Mouse (Mus musculus): ENCODE data around the gene Mars. TPM values are rescaled to one million over a fixed set of nuclear protein-coding genes. Genes with fewer than 3 reads are reported as not detected.

The Mars gene
- polyA plus RNA-seq, 1 experiment = 155 TPM

DNA sequence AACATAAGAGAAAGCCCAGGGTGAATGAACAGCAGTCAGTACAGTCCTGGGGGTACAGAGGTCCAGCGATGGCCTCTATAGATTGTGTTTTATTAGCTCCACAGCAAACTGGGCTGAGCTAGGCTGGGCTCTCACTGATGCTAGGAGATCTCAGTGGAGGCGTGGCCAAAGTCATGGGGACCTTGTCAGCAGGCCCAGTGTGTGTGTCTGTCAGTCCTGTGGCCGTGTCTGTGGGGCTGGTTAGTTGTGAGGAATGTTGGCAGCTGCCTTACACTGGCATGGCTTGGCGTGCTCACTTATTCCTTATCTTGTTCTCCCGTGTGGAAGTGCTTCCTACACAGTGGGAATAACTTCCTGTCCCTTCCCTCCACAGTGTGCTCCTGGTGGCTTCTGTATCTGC, 43.2 kb downstream of the Mars start:
- Histone ChIP-seq H3K79me3 (ENCODE audit: low read depth) (peaks cover 25% of the 10 kb centered on the region), H3K4me3 (ENCODE audit: insufficient read depth, poor library complexity, severe bottlenecking) (no peak overlapping the region), H3ac (ENCODE audit: control insufficient read depth, insufficient read length, low read depth) (peak overlapping the region; percentile 10), H3K27me3 (ENCODE audit: control insufficient read depth, insufficient read depth, insufficient read length) (no peaks in the 10 kb centered on the region), H3K36me3 (ENCODE audit: control insufficient read depth, insufficient read depth) (peaks cover 48% of the 10 kb centered on the region), H3K79me2 (ENCODE audit: control insufficient read depth, insufficient read depth) (peaks cover 44% of the 10 kb centered on the region)
- TF ChIP-seq USF1 (IDR thresholded peaks at IDR 0.05; ENCODE audit: low read depth) = no peak
- no peak for TF ChIP-seq FOSL1 (IDR thresholded peaks at IDR 0.05; ENCODE audit: insufficient read depth, low read length, poor library complexity, severe bottlenecking)
- no peak for TF ChIP-seq CEBPB (IDR thresholded peaks at IDR 0.05; ENCODE audit: low read depth)
- TF ChIP-seq MYOD1 (IDR thresholded peaks at IDR 0.05; ENCODE audit: control insufficient read depth, insufficient read length, low read depth) = no peak
- TF ChIP-seq CTCF (IDR thresholded peaks at IDR 0.05; ENCODE audit: control insufficient read depth, insufficient read depth, insufficient read length) = no peak
- TF ChIP-seq MAX (IDR thresholded peaks at IDR 0.05) = no peak
- TF ChIP-seq MYOG (IDR thresholded peaks at IDR 0.05; ENCODE audit: control insufficient read depth, extremely low read depth, insufficient read length) = no peak

DNA sequence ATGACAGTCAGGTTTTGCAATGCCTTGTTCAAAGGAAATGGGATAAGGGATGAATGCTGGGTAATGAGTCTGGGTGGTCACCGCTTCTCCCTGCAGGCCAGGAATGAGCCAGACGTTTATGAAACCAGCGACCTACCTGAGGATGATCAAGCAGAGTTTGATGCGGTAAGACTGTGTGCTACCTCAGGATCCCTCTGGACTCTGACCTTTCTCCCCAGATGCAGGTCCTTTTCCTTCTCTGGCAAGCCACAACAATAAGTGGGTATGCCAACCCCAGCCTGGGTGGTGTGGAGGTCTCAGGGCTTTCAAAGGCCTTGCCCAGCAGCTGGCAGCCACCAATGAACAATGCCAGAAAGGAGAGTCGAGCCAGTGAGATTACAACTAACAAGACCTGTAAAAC, 44.3 kb downstream of the Mars start:
- H3K79me2 ChIP-seq (ENCODE audit: control insufficient read depth, insufficient read depth) = peaks cover 44% of the 10 kb centered on the region
- peaks cover 9% of the 10 kb centered on the region for H3K27me3 ChIP-seq (ENCODE audit: control insufficient read depth, insufficient read depth, insufficient read length)
- H3ac ChIP-seq (ENCODE audit: control insufficient read depth, insufficient read length, low read depth) = peak overlapping the region; percentile 90
- peaks cover 38% of the 10 kb centered on the region for H3K36me3 ChIP-seq (ENCODE audit: control insufficient read depth, insufficient read depth)
- H3K79me3 ChIP-seq (ENCODE audit: low read depth) = peaks cover 25% of the 10 kb centered on the region
- peak overlapping the region; percentile 99 for H3K4me3 ChIP-seq (ENCODE audit: insufficient read depth, poor library complexity, severe bottlenecking)
- TF ChIP-seq CEBPB (IDR thresholded peaks at IDR 0.05; ENCODE audit: low read depth) (no peak), MAX (IDR thresholded peaks at IDR 0.05) (no peak), MYOG (IDR thresholded peaks at IDR 0.05; ENCODE audit: control insufficient read depth, extremely low read depth, insufficient read length) (no peak), MYOD1 (IDR thresholded peaks at IDR 0.05; ENCODE audit: control insufficient read depth, insufficient read length, low read depth) (no peak), CTCF (IDR thresholded peaks at IDR 0.05; ENCODE audit: control insufficient read depth, insufficient read depth, insufficient read length) (no peak), USF1 (IDR thresholded peaks at IDR 0.05; ENCODE audit: low read depth) (no peak), FOSL1 (IDR thresholded peaks at IDR 0.05; ENCODE audit: insufficient read depth, low read length, poor library complexity, severe bottlenecking) (no peak)

DNA sequence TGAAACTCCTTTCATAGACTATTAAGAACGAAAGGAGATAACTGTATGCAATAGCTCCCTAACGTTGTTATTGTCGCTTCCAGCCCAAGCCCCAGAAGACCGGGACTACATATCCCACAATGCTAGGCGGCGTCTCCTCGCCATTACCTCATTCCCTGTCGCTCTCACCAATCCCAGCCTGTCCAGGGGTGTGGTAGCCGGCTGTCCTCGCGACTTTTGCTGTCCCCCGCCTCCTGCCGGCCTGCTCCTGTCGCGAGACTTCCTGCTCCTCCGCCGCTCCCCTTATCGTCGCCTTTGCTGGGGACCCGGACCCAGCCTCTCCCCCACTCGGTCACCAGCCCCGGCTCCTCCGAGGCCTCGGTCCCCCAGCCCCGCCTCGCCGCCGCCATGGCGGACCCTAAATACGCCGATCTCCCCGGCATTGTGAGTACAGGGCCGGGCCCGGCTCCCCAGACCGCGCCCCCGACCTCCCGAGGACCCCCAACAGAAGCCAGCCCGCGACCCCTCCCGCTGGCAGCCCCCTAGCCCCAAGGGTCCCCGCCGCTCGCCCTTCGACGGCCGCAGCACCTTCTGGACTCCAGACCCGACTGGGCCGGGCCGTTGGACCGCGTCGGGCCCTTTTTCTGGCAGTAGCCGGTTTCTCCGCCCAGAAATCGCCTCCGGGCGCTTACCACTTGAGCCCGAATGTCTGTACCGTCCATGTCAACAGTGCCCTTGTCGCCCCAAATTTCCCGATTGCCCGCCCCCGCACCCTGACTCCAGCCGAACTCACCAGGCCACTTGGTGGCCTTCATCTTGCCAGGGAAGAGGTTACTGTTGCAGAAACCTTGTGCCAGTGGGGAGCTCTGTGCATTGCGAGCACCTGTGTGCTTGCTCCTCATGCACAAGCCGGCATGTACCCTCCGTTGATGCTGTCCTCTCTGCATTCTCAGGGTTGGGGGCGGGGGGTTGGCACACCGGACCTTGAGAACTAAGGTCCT, 45.2 kb downstream of the Mars start, which contains the start of gene Dctn2:
TSS of gene Dctn2 (plus strand) at position 257 of the 980 bp plus-strand sequence.
- Histone ChIP-seq H3K4me3 (ENCODE audit: insufficient read depth, poor library complexity, severe bottlenecking) (peak within 1 kb of the TSS; percentile 99), H3ac (ENCODE audit: control insufficient read depth, insufficient read length, low read depth) (peak within 1 kb of the TSS; percentile 90), H3K79me3 (ENCODE audit: low read depth) (peaks cover 25% of the 10 kb centered on the region), H3K79me2 (ENCODE audit: control insufficient read depth, insufficient read depth) (peaks cover 44% of the 10 kb centered on the region), H3K27me3 (ENCODE audit: control insufficient read depth, insufficient read depth, insufficient read length) (peaks cover 10% of the 10 kb centered on the region), H3K36me3 (ENCODE audit: control insufficient read depth, insufficient read depth) (peaks cover 37% of the 10 kb centered on the region)
- TF ChIP-seq CTCF (IDR thresholded peaks at IDR 0.05; ENCODE audit: control insufficient read depth, insufficient read depth, insufficient read length) (no peak), MYOD1 (IDR thresholded peaks at IDR 0.05; ENCODE audit: control insufficient read depth, insufficient read length, low read depth) (no peak), MAX (IDR thresholded peaks at IDR 0.05) (peak; percentile 50)

DNA sequence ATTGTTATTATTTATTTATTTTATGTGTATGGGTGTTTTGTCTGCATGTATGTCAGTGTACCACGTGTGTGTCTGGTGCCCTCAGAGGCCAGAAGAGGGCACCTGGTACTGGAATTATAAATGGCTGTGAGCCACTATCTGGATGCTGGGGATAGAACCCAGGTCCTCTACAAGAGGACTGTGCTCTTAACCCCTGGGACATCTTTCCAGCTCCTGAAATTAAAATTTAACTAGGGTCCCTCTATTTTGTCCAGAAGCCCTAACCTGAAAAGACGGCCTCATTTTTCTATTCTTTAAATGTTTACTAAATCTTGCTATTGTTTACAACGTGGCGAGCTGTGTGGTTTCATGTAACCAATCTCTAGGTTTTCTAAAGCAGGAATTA, 45.9 kb downstream of the Mars start:
- H3K4me3 ChIP-seq (ENCODE audit: insufficient read depth, poor library complexity, severe bottlenecking) = no peak overlapping the region
- TF ChIP-seq MYOD1 (IDR thresholded peaks at IDR 0.05; ENCODE audit: control insufficient read depth, insufficient read length, low read depth) (no peak), USF1 (IDR thresholded peaks at IDR 0.05; ENCODE audit: low read depth) (peak; percentile 63), MAX (IDR thresholded peaks at IDR 0.05) (no peak)

DNA sequence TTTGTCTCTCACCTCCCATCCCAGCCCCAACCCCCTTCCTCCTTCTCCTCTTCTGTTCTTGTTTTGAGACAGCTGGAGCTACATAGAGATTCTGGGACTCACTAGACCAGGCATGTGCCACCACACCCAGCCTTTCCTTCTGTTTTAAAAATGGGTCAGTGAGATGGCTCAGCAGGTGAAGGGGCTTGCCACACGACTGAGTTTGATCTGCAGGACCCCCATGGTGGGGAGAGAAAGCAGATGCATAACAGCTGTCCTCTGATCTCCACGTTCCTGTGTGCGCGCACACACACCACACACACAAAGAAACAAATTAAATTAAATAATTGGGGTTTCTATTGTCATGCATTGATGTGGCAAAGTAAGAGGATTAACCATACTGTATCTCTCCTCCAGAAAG, 46.6 kb downstream of the Mars start:
- Histone ChIP-seq H3K79me3 (ENCODE audit: low read depth) (peaks cover 22% of the 10 kb centered on the region), H3K36me3 (ENCODE audit: control insufficient read depth, insufficient read depth) (peaks cover 24% of the 10 kb centered on the region), H3K79me2 (ENCODE audit: control insufficient read depth, insufficient read depth) (peaks cover 36% of the 10 kb centered on the region), H3ac (ENCODE audit: control insufficient read depth, insufficient read length, low read depth) (no peak overlapping the region), H3K27me3 (ENCODE audit: control insufficient read depth, insufficient read depth, insufficient read length) (peaks cover 16% of the 10 kb centered on the region), H3K4me3 (ENCODE audit: insufficient read depth, poor library complexity, severe bottlenecking) (no peak overlapping the region)
- TF ChIP-seq MYOG (IDR thresholded peaks at IDR 0.05; ENCODE audit: control insufficient read depth, extremely low read depth, insufficient read length) (no peak), FOSL1 (IDR thresholded peaks at IDR 0.05; ENCODE audit: insufficient read depth, low read length, poor library complexity, severe bottlenecking) (no peak), USF1 (IDR thresholded peaks at IDR 0.05; ENCODE audit: low read depth) (no peak), MYOD1 (IDR thresholded peaks at IDR 0.05; ENCODE audit: control insufficient read depth, insufficient read length, low read depth) (no peak), CEBPB (IDR thresholded peaks at IDR 0.05; ENCODE audit: low read depth) (no peak), MAX (IDR thresholded peaks at IDR 0.05) (no peak), CTCF (IDR thresholded peaks at IDR 0.05; ENCODE audit: control insufficient read depth, insufficient read depth, insufficient read length) (no peak)

More for the DNA sequence above, 45.9 kb downstream of the Mars start:
- Histone ChIP-seq H3K36me3 (ENCODE audit: control insufficient read depth, insufficient read depth) (peaks cover 32% of the 10 kb centered on the region), H3K27me3 (ENCODE audit: control insufficient read depth, insufficient read depth, insufficient read length) (peaks cover 16% of the 10 kb centered on the region), H3ac (ENCODE audit: control insufficient read depth, insufficient read length, low read depth) (no peak overlapping the region), H3K79me3 (ENCODE audit: low read depth) (peaks cover 23% of the 10 kb centered on the region), H3K79me2 (ENCODE audit: control insufficient read depth, insufficient read depth) (peaks cover 38% of the 10 kb centered on the region)

Measured in C2C12 (cell line).